ENCODE assay signal across 19 mouse cellular contexts in genomic region chr4:77399146-77399545, GRCm38 (mm10).
DNase-seq lines count a peak whose midpoint lies in the region; ATAC-seq and TF ChIP-seq lines count a peak whose summit lies in the region.
"Had no signal": no experiment of that assay in that cellular context is flagged by ENCODE, and none has a peak within 500 bp of the region (broad histone marks: within the 10 kb centered on the region; RNA-seq: fewer than 3 reads in every experiment).

No protein-coding gene starts in this region.

- no peaks in the 10 kb centered on the region for H3K27me3 ChIP-seq in hindbrain, embryonic 14.5 days (ENCODE audit: control insufficient read depth, insufficient read depth, low read length)
- no peaks in the 10 kb centered on the region for H3K27me3 ChIP-seq in hindbrain, embryonic 12.5 days
- H3K27me3 ChIP-seq in midbrain, postnatal 0 days (ENCODE audit: insufficient read depth, low read length): no peaks in the 10 kb centered on the region
- H3K27me3 ChIP-seq in midbrain, embryonic 10.5 days (ENCODE audit: low read depth, poor library complexity, severe bottlenecking): no peaks in the 10 kb centered on the region
- H3K27me3 ChIP-seq: heart, embryonic 15.5 days; limb, embryonic 15.5 days; liver, embryonic 15.5 days had no signal

- no peaks in the 10 kb centered on the region for H3K36me3 ChIP-seq in hindbrain, embryonic 14.5 days (replicated peaks; ENCODE audit: control insufficient read depth, insufficient read depth)
- no peaks in the 10 kb centered on the region for H3K36me3 ChIP-seq in hindbrain, embryonic 12.5 days
- no peaks in the 10 kb centered on the region for H3K36me3 ChIP-seq in midbrain, postnatal 0 days (ENCODE audit: insufficient read depth, low read length)
- no peaks in the 10 kb centered on the region for H3K36me3 ChIP-seq in midbrain, embryonic 10.5 days
- H3K36me3 ChIP-seq: heart, embryonic 15.5 days; limb, embryonic 15.5 days; liver, embryonic 15.5 days had no signal

- TF ChIP-seq CTCF in layer of hippocampus, adult 2 months (conservative IDR thresholded peaks at IDR 0.05): peak; percentile 74
- peak; percentile 71 for TF ChIP-seq CTCF in midbrain, postnatal 0 days (IDR thresholded peaks at IDR 0.05)

- H3K9me3 ChIP-seq in hindbrain, embryonic 14.5 days (ENCODE audit: control insufficient read depth, low read length): no peaks in the 10 kb centered on the region
- no peaks in the 10 kb centered on the region for H3K9me3 ChIP-seq in hindbrain, embryonic 12.5 days (replicated peaks)
- H3K9me3 ChIP-seq in midbrain, postnatal 0 days (ENCODE audit: low read length): no peaks in the 10 kb centered on the region
- H3K9me3 ChIP-seq in midbrain, embryonic 10.5 days (replicated peaks): no peaks in the 10 kb centered on the region
- H3K9me3 ChIP-seq: heart, embryonic 15.5 days; limb, embryonic 15.5 days; liver, embryonic 15.5 days had no signal

- no peaks in the 10 kb centered on the region for H3K4me1 ChIP-seq in hindbrain, embryonic 14.5 days (replicated peaks; ENCODE audit: control insufficient read depth, insufficient read depth, low read length)
- no peaks in the 10 kb centered on the region for H3K4me1 ChIP-seq in hindbrain, embryonic 12.5 days
- H3K4me1 ChIP-seq in midbrain, postnatal 0 days (ENCODE audit: insufficient read depth, low read length): no peaks in the 10 kb centered on the region
- H3K4me1 ChIP-seq in midbrain, embryonic 10.5 days: no peaks in the 10 kb centered on the region
- H3K4me1 ChIP-seq: heart, embryonic 15.5 days; limb, embryonic 15.5 days; liver, embryonic 15.5 days had no signal

- no peak overlapping the region for H3K9ac ChIP-seq in hindbrain, embryonic 14.5 days
- no peak overlapping the region for H3K9ac ChIP-seq in hindbrain, embryonic 12.5 days
- no peak overlapping the region for H3K9ac ChIP-seq in midbrain, postnatal 0 days (replicated peaks; ENCODE audit: low read length, poor library complexity, severe bottlenecking)
- H3K9ac ChIP-seq: heart, embryonic 15.5 days; limb, embryonic 15.5 days; liver, embryonic 15.5 days had no signal

- no peak overlapping the region for H3K4me3 ChIP-seq in hindbrain, embryonic 14.5 days (replicated peaks; ENCODE audit: low read length)
- no peak overlapping the region for H3K4me3 ChIP-seq in hindbrain, embryonic 12.5 days
- H3K4me3 ChIP-seq in layer of hippocampus, adult 2 months: no peak overlapping the region
- no peak overlapping the region for H3K4me3 ChIP-seq in midbrain, postnatal 0 days (ENCODE audit: low read depth, low read length)
- no peak overlapping the region for H3K4me3 ChIP-seq in midbrain, embryonic 10.5 days
- H3K4me3 ChIP-seq: erythroblast, embryonic 14.5 days; heart, embryonic 15.5 days; limb, embryonic 15.5 days; liver, embryonic 15.5 days had no signal

- WGBS in hindbrain, embryonic 14.5 days: 81% methylated on average over 4 of the region's 4 CpGs
- 84% methylated on average over 4 of the region's 4 CpGs for WGBS in hindbrain, embryonic 12.5 days
- 71% methylated on average over 4 of the region's 4 CpGs for WGBS in midbrain, postnatal 0 days
- 88% methylated on average over 4 of the region's 4 CpGs for WGBS in midbrain, embryonic 10.5 days

- H3K27ac ChIP-seq in hindbrain, embryonic 14.5 days: no peak overlapping the region
- no peak overlapping the region for H3K27ac ChIP-seq in hindbrain, embryonic 12.5 days
- no peak overlapping the region for H3K27ac ChIP-seq in layer of hippocampus, adult 2 months
- no peak overlapping the region for H3K27ac ChIP-seq in midbrain, postnatal 0 days (ENCODE audit: low read depth, low read length)
- no peak overlapping the region for H3K27ac ChIP-seq in midbrain, embryonic 10.5 days (replicated peaks)
- H3K27ac ChIP-seq: heart, embryonic 15.5 days; limb, embryonic 15.5 days; liver, embryonic 15.5 days had no signal

- no peak overlapping the region for H3K4me2 ChIP-seq in hindbrain, embryonic 14.5 days (replicated peaks)
- no peak overlapping the region for H3K4me2 ChIP-seq in hindbrain, embryonic 12.5 days (replicated peaks)
- H3K4me2 ChIP-seq in midbrain, postnatal 0 days (ENCODE audit: low read depth, low read length, poor library complexity, severe bottlenecking): no peak overlapping the region
- H3K4me2 ChIP-seq: heart, embryonic 15.5 days; limb, embryonic 15.5 days; liver, embryonic 15.5 days had no signal

- DNase-seq in hindbrain, embryonic 14.5 days (ENCODE audit: low spot score): peak; percentile 68
- DNase-seq in layer of hippocampus, adult 2 months (ENCODE audit: low spot score in 2 of 2): no peak
- no peak for DNase-seq in layer of hippocampus, adult 9-11 months
- peak; percentile 48 for DNase-seq in midbrain, postnatal 0 days (ENCODE audit: low spot score)
- no peak for DNase-seq in midbrain, embryonic 10.5 days (ENCODE audit: low spot score)
- DNase-seq in telencephalon, adult 2 months (ENCODE audit: low read depth, low spot score): peak; percentile 6
- DNase-seq: adrenal gland, postnatal 25 days; B cell, adult 2 months; cerebellum, adult 2 months; gastrocnemius, postnatal 36 days; heart, postnatal 4 days; kidney, postnatal 14 days had no signal

- no peak for ATAC-seq in hindbrain, embryonic 14.5 days (ENCODE audit: low FRiP score)
- ATAC-seq in hindbrain, embryonic 12.5 days (ENCODE audit: low FRiP score): no peak
- ATAC-seq in midbrain, postnatal 0 days (ENCODE audit: low FRiP score): no peak
- ATAC-seq: forebrain, embryonic 16.5 days; lung, postnatal 0 days had no signal

Comparison
In these comparisons a context has a peak if more than half of its experiments do, and no peak if none do; other contexts are left out.
1. DNase-seq: peak in hindbrain, embryonic 14.5 days (single experiment), midbrain, postnatal 0 days (single experiment) and telencephalon, adult 2 months (single experiment); none in layer of hippocampus, adult 2 months (0 of 2), layer of hippocampus, adult 9-11 months (single experiment) and midbrain, embryonic 10.5 days (single experiment).